Mouse (Mus musculus) layer of hippocampus, adult 8-10 months (tissue): ENCODE data around the gene Atcay. TPM values are rescaled to one million over a fixed set of nuclear protein-coding genes. Genes with fewer than 3 reads are reported as not detected.
"Not testable (repeated sequence)": the region's sequence is repeated elsewhere in the genome, so short reads cannot be mapped to it uniquely, and the experiment has no call there.

ENCODE experiments used
- DNase-seq, 2 experiments: peaks; one replicate each; pipeline ENCODE4 v3.0.0; 2022; ENCODE audit warnings: low spot score in 2 of 2
- total RNA-seq, 4 experiments: library from RNA; stranded (reverse); gene quantifications; 2 replicates each; pipeline ENCODE4 v1.2.4; 2022

Gene Atcay
- total RNA-seq, 4 experiments from 2014 or later = 135 to 167 (median 145) TPM

DNA sequence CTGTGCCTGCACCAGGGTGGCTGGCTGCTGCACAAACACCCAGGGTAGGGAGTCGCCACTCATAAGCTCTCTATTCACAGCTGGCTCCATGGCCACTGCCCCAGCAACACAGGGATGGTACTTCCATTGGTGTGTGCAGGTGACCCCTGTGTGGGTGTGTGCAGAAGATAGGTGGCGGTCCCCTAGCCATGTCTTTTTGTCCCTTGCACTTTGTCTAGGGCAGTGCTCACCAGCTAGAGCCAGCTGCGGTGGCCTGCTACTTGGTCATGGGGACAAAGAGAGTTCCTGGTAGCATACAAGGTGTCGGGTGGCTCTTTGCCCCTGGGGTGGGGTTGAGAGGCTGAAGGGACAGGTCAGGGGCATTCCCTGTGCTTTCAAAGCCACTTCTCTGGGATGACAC is 13.5 kb upstream of the Atcay start:
- no peak for DNase-seq

DNA sequence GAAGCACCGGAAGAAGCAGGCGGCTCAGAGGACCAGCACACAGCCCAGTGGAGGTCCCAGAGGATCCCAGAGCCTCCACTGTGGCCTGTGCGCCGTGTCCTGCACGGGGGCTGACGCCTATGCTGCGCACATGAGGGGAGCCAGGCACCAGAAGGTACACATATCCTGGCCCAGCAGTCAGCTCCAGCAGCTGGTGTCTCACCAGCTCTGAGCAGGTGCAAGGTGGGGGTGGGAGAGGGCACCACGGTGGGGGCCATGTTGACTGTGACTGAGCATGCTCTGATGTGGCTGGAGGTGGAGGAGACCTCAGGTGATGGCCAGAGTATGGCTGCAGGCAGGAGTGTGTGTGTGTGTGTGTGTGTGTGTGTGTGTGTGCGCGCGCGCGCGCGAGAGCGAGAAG is 11.4 kb upstream of the Atcay start:
- DNase-seq = no peak

DNA sequence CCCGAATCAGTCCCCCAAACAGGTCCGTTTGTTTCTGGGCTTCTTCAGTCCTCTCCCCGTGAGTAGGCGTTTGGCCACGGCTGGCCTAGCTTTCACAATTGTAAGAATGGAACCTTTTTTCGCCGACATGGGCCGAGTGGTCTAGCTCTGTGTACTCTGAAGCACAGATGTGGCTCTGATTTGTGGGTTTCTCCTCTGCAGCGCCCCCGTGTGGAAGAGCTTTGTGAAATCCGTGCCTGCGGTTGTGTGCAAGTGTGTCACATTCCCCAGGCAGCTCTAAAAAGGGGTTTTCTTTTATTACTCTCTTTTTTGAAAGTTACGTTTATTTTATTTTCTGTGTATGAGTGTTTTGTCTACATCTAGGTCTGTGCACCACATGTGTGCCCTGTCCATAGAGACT is 10.2 kb upstream of the Atcay start:
- peak in 1 of 2 experiments; percentile 76 for DNase-seq

DNA sequence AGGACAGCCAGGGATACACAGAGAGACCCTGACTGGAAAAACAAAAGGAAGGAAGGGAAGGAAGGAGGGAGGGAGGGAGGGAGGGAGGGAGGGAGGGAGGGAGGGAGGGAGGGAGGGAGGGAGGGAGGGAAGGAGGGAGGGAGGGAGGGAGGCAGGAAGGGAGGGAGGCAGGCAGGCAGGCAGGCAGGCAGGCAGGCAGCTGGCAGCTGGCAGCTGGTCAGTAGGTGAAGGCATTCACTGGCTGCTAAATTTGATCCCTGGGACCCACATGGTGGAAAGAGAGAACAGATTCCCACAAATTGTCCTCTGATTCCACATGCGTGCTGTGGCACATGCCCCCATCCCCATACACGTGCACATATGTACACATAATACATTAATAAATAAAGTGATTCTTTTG is 8.0 kb upstream of the Atcay start:
- DNase-seq = no peak

DNA sequence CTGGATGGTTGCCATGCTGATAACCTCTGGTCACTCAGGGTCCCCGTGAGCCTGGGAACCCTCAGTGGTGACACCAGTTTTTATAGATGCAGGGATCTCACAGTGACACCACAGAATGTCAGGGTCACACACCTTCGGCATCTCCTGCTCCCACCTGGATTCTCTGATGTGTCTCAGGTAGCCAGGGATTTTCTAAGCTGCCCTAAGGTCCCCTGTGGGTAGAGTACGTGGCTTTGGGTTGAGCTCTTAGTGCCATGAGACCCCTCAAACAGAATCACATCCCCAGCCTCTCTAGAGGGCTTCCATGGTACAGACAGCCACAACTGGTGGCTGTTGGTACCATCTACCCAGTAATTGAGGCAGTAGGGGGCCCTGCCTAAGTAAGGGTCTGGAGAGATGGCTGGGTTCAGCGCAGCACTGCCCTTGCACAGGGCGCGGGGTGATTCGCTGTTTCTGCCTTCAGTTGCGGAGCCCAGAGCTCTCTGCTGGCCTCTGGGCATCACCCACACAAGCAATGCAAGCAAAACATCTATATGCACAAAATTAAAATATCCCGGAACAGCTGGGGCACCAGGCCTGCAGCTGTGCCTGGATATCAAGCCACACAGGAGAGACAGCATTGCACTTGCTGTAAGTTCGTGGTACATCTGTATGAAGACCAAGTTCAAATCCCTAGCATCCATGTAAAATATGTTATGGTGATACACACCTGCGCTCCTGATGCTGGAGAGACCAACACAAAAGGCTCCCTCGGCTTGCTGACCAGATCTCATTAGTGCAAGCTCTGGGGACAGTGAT is 6.0 kb upstream of the Atcay start:
- no peak for DNase-seq

DNA sequence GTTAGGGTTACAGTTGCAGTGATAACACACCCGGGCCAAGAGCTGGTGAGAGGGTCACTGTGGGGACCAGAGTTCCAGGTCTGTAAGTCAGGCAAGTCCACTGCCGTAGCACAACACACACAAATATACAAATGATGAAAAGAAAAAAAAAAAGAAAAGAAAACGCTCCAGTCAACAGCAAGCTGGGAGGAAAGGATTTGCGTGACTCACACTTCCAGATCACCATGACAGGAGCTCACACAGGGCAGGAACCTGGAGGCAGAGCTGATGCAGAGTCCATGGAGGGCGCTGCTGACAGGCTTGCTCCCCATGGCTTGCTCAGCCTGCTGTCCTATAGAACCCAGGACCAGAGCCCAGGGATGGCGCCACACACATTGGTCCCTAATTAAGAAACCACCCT is 3.6 kb upstream of the Atcay start:
- no peak for DNase-seq

DNA sequence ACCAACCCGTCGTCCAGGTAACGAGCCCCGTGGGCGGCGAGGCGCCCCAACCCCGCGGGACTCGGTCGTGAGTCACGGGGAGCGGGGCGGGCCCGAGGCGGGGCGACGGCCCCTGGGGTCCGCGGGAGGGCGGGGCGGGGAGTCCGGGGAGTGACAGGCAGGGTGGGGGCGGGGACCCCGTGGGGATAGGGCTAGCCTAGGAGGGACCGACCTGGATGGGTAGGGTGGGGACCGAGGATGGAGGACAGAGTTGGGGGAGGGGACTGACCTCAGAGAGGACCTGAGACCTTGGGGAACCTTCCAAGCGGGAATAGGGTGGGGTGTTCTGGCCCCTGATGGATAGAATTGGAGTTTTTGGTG is 2.6 kb upstream of the Atcay start:
- no peak for DNase-seq

DNA sequence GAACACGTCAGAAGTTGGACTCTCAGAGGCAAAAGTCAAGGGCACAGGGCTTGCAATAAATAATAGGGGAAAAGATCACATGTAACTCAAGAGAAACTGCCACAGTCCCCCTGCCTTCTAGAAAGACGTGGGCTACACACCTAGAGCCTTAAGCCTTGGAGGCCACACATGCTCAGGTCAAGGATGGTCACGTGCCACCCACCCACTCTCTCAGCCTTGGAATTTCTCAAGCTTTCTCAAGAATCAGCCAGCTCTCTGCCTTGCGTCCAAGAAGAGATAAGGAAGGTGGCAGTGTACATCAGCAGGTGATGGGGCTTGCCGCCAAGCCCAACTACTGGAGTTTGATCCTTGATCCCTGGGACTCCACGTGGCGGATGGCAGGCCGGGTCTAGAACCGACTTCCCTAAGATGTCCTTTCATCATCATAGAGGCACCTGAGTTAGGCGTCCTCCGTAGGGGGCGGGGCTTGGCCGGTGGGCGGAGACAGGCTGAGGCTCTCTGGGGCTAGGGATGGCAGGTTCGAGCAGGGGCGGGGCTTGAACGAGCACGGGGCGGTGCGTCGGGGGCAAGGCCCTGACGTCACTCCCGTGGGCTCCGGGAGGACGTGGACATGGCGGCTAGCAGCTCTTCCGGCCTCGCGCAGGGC is 2.1 kb upstream of the Atcay start, which contains the start of gene Zfr2:
Gene Zfr2, plus strand, starts transcription at position 576 of the 646 bp plus-strand sequence.
- DNase-seq = peak; percentile 89 to 92

DNA sequence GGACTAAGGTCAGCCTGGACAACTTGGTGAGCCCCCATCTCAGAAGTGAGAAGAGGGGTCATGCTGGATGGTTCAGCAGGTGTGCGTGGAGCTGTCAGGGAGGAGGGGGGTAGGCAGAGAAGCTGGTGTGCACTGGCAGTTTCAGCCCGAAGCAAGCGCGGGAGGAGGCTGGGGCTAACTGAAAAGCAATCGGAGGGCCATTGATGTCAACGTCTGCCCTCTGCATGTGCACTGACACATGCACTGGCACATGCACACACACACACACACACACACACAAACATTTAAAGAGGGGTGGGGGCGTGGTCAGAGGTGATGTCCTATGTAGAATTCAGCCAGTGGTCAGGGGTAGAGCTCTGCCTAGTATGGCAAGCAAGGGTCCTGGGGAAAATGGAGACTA is 803 bp upstream of the Atcay start:
- DNase-seq = no peak

DNA sequence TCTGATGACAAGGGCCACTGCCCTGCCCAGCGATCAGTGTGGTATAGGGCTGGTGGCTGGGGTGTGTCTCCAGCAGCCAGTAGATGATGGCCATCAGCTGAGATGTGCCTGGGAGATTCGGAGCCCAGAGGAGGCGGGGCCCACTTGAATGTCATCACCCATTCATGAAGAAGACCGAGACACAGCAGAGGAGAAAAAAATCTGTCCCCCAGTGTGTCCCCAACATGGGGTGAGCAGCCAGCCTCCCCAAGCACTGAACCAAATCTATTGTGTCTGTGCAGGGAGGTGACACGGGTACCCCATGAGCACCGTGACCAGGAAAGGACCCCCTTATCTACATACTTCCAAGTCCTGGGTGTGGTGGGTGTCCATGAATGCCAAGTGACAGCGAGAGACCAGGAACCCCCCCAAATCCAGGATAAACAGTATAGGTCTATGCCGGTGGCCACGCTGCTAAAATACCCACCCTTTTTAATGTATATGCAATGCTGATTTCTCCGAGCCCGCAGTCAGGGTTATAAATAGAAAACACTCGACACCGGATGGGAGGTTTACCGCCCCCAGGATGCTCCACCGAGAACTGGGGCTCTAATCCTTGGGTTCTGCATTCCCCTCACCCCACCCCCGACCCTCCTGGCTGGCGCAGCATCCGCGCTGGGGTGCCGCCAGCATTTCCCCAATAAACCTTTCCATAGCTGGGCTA is 747 bp downstream of the Atcay start:
- DNase-seq = no peak

DNA sequence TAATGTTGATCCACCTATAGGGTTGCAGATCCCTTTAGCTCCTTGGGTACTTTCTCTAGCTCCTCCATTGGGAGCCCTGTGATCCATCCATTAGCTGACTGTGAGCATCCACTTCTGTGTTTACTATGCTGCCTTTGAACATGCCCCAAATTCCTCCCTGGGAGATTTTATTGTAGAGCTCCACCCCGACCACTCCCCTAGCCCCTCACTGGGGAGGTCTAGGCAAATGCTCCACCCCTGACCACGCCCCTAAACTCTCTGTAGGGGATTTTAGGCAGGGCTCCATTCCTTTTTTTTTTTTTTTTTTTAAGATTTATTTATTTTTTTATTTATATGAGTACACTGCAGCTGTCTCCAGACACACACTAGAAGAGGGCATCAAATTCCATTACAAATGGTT is 6.9 kb downstream of the Atcay start:
- not testable (repeated sequence) for DNase-seq

DNA sequence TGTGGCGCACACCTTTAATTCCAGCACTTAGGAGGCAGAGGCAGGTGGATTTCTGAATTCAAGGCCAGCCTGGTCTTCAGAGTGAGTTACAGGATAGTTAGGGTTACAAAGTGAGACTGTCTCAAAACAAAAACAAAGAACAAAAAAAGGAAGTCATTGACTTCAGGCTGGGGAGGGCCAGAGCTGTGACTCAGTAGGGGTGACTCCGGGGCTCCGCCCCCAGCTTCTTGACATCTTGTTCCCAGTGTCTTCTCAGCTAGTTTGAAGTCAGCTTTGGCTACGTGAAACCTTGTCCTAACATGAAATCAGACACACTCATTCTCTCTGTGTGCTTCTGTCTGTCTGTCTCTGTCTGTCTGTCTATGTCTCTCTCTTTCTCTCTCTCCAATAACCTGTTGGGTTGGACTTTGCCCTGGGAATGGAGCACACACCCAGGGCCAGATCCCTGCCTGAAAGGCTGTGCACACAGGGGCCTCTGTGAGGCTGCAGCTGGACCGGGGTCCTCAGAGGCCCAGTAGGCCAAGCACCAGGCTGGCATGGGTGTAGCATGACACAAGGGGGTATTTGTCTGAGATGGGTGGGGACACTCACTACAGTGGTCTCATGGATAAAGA is 9.1 kb downstream of the Atcay start:
- DNase-seq = no peak

DNA sequence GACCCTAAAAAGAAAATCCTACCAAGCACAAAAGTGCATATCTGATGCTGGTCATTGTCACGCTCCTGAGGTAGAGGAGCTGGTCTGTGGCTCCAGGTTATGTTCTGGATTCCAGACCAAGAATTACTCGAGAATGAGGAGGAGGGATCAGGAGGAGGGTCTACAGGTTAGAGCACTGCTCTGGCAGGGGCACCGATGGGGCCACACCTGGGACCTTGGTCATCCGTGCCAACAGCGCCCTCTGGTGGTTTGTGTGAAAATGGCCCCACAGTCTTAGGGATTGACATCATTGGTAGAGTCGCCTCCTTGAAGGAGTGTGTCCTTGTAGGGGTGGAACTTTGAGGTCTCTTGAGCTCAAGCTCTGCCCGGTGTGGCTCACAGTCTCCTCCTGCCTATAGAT is 12.7 kb downstream of the Atcay start:
- no peak for DNase-seq

DNA sequence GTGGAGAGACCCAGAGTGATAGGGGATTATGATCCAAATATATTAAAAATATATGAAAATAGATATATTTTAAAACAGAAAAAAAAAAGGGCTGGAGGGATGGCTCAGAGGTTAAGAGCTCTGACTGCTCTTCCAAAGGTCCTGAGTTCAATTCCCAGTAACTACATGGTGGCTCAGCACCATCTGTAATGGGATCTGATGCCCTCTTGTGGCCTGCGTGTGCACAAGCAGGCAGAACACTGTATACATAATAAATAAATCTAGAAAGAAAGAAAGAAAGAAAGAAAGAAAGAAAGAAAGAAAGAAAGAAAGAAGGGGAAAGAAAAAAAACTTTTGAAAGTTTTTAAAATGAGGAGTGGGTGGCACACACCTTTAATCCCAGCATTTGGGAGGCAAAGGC is 13.4 kb downstream of the Atcay start:
- DNase-seq = not testable (repeated sequence)

DNA sequence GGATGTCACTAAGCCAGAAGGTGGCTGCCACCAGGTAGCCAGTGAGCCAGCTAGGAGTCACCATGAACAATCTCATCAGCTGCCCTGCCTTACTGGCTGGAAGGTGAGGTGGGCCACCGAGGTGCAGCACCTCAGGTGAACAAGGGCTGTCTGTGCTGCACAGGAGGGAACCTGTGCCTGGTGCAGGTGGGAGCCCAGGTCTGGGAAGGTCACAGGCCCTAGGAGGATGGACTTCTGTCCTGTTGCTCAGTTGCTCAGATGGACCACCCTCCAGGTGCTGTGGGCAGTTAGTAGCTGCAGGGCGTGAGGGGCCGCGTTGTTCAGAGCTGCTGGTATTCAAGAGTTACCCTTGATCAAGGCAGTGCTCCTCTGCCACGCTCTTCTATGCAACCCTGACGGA is 13.8 kb downstream of the Atcay start:
- no peak for DNase-seq

DNA sequence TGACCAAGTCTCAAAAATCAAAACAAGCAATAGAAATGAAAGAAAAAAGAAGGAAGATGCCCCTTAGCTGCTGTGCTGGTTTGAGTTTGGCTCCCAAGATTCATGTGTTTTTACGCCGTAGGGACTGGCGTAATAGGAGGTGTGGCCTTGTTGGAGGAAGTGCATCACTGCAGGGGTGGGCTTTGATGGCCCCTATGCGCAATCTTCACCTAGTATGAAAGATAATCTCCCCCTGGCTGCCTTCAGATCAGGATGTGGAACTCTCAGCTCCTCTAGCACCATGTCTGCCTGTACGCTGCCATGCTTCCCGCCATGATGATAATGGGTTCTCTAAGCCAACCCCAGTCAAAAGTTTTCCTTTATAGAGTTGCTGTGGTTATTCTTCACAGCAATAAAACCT is 14.4 kb downstream of the Atcay start:
- no peak for DNase-seq

DNA sequence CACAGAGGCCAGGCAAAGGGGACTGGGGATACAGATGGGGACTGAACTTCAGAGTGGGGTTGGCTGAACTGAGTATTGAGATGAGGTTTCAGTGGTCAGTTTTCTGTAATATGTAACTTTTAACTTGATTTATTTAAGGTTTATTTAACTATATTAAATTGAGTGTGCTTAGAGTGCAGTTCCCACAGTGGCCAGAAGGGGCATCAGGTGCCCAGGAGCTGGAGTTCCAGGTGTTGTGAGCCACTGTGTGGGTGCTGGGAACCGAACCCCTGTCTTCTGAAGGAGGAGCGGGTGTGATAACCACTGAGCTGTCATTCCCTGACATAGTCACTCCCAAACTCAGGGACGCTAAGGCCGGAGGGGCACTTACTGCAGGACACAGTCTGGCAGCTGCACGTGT is 20.5 kb downstream of the Atcay start:
- DNase-seq = no peak

DNA sequence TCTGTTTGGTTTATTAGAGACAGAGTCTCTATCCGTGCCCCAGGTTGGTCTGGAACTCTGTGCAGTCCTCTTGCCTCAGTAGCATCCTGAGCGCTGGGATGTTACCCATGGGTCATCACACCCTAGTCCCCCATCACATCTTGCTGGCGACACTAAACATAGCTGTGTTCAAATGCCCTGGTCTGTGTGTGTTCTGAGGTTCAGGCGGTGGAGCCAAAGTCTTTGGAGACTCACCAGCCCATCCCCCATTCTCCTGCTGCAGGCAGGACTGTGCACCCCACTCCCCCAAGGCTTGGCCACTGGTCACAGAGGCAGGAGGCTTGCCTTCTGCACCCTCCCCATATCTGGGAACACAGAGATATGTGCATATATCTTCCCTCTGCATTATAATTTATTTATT is 26.5 kb downstream of the Atcay start:
- no peak for DNase-seq

DNA sequence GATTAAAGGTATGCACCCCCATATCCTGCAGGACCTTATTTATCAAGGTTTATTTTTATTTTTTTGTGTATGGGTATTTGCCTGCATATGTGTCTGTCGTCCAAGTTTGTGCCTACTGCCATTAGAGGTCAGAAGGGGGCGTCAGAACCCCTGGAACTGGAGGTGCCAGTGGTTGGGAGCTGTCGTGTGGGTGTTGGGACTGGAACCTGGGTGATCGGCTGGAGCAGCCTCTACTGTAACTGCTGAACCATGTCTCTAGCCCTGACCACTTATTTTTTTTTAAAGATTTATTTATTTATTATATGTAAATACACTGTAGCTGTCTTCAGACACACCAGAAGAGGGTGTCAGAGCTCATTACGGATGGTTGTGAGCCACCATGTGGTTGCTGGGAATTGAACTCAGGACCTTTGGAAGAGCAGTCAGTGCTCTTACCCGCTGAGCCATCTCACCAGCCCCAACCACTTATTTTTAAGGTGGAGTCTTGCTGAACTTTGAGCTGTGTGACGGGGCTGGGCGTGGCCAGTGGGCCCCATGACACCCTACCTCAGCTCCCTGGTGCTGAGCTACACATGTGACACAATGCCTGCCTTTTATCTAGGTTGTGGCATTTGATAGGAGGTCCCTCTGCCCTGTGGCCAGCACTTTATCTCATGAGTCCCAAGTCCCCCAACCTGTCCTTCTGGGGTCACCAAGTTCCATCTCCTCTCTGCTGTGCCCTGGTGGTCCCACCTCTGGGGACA is 27.5 kb downstream of the Atcay start:
- DNase-seq = no peak

DNA sequence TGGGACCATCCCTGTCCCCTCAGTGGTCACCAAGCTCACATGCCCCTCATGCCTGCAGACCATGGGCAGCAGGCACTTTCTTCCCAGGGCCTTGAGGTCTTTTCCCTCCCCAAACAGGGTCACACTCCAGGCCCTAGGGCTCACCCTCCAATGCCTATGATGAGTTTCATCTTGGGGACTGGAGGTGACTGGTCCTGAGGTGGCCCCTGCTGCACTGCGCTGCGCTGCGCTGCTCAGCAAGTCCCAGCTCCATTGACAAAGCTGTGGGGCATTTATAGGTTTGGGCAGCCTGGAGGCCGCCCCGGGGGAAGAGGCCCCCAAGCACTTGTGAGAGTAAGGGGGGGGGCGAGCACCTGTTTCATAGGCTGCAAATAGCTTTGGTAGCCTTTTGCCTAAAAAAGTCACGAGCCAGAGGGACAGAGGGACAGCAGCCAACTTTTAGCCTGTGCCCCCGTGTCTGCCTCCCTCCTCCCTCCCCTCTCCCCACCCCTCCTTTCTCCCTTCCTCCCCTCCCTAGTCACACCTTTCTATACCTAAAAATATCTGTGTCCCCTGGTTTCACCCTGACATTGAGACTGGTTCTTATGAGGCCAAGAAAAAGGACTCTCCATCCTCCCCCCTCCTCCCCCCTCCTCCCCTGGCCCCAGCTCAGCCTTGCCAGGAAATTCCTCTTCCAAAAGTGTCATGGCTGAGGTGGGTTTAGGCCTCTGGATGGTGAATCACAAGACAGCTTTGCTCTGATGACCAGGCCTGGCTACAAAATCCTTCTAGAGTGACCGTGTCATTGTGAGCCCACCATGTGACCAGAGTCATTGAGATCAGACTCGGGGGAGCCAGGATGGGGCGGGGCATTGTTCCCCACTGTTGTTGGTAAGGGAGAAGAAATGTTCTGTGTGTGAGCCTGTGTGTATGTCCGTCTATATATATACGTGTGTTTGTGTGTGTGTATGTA is 28.6 kb downstream of the Atcay start, which contains the start of gene Nmrk2:
Gene Nmrk2, minus strand, starts transcription at position 245 of the 952 bp plus-strand sequence.
- DNase-seq = no peak
